8 mouse cellular contexts compared by ENCODE assay signal in genomic region chr17:26781610-26782043, GRCm38 (mm10). TPM values are rescaled to one million over a fixed set of nuclear protein-coding genes. Genes with fewer than 3 reads are reported as not detected.
DNase-seq lines count a peak whose midpoint lies in the region; ATAC-seq and TF ChIP-seq lines count a peak whose summit lies in the region.

No protein-coding gene starts in this region.

- H3K4me3 ChIP-seq in lung, adult 2 months (replicated peaks; ENCODE audit: extremely low read depth, low read depth, low read length) = peak overlapping the region; percentile 77
- H3K4me3 ChIP-seq in forebrain, embryonic 12.5 days (replicated peaks) = peak overlapping the region; percentile 77
- peak overlapping the region; percentile 70 for H3K4me3 ChIP-seq in midbrain, postnatal 0 days (ENCODE audit: low read depth, low read length)

- peak overlapping the region; percentile 75 for H3K9ac ChIP-seq in forebrain, embryonic 12.5 days
- peak overlapping the region; percentile 74 for H3K9ac ChIP-seq in midbrain, postnatal 0 days (replicated peaks; ENCODE audit: low read length, poor library complexity, severe bottlenecking)

- peaks cover 21% of the 10 kb centered on the region for H3K36me3 ChIP-seq in forebrain, embryonic 12.5 days (replicated peaks)
- H3K36me3 ChIP-seq in midbrain, postnatal 0 days (ENCODE audit: insufficient read depth, low read length) = peaks cover 23% of the 10 kb centered on the region; the same call in 1 of the 2 replicates

- DNase-seq in lung, adult 2 months = no peak
- no peak for DNase-seq in lung, postnatal 25 days (ENCODE audit: low spot score)
- peak; percentile 21 to 47 for DNase-seq in kidney, postnatal 25 days
- no peak for DNase-seq in midbrain, postnatal 0 days (ENCODE audit: low spot score)
- no peak for DNase-seq in layer of hippocampus, adult 9-10 months (ENCODE audit: low spot score)
- no peak for DNase-seq in testis, postnatal 14 days (ENCODE audit: low spot score)
- no peak for DNase-seq in spleen, adult 12 weeks (ENCODE audit: low spot score)

- peak overlapping the region; percentile 71; the same call in 1 of the 2 replicates for H3K27ac ChIP-seq in forebrain, embryonic 12.5 days
- peak overlapping the region; percentile 82; the same call in 1 of the 2 replicates for H3K27ac ChIP-seq in midbrain, postnatal 0 days (ENCODE audit: low read depth, low read length)

- peak overlapping the region; percentile 81 for H3K4me2 ChIP-seq in forebrain, embryonic 12.5 days
- H3K4me2 ChIP-seq in midbrain, postnatal 0 days (ENCODE audit: low read depth, low read length, poor library complexity, severe bottlenecking) = peak overlapping the region; percentile 86

- no peaks in the 10 kb centered on the region for H3K27me3 ChIP-seq in forebrain, embryonic 12.5 days
- no peaks in the 10 kb centered on the region for H3K27me3 ChIP-seq in midbrain, postnatal 0 days (ENCODE audit: insufficient read depth, low read length)

- no peak for ATAC-seq in forebrain, embryonic 12.5 days (ENCODE audit: low FRiP score)
- no peak for ATAC-seq in midbrain, postnatal 0 days (ENCODE audit: low FRiP score)

- no peak for TF ChIP-seq CTCF in lung, adult 2 months (IDR thresholded peaks at IDR 0.05; ENCODE audit: insufficient read depth, low read length)
- TF ChIP-seq CTCF in midbrain, postnatal 0 days (IDR thresholded peaks at IDR 0.05) = no peak

- TF ChIP-seq POLR2A in lung, adult 2 months (IDR thresholded peaks at IDR 0.05; ENCODE audit: borderline replicate concordance, extremely low read depth, low read depth, low read length) = no peak

- WGBS in lung, adult 2 months = 11% methylated on average over 5 of the region's 5 CpGs
- WGBS in forebrain, embryonic 12.5 days = 28% methylated on average over 5 of the region's 5 CpGs
- 30% methylated on average over 5 of the region's 5 CpGs for WGBS in midbrain, postnatal 0 days

- peaks cover 4% of the 10 kb centered on the region for H3K4me1 ChIP-seq in lung, adult 2 months (ENCODE audit: control insufficient read depth, insufficient read depth, low read length)
- peaks cover 7% of the 10 kb centered on the region for H3K4me1 ChIP-seq in forebrain, embryonic 12.5 days
- H3K4me1 ChIP-seq in midbrain, postnatal 0 days (ENCODE audit: insufficient read depth, low read length) = peaks cover 8% of the 10 kb centered on the region; the same call in 1 of the 2 replicates

- H3K9me3 ChIP-seq in forebrain, embryonic 12.5 days = no peaks in the 10 kb centered on the region
- no peaks in the 10 kb centered on the region for H3K9me3 ChIP-seq in midbrain, postnatal 0 days (ENCODE audit: low read length)

RNA-seq across cellular contexts. Expression of gene Bnip1, which starts 0.8 kb away (rescaled TPM):
- polyA plus RNA-seq in lung, adult 2 months (2012; rRNA removed) = 12.3 and 17.1 TPM in 2 replicates
- polyA plus RNA-seq in forebrain, embryonic 12.5 days (2016; fragmentation: Nextera tagmentation; extraction: Ambion mirVana) = 42.3 and 47.6 TPM in 2 replicates
- total RNA-seq in midbrain, postnatal 0 days (2014; rRNA removed) = 48.2 and 56.8 TPM in 2 replicates
- 53.4 and 53.7 TPM in 2 replicates for polyA plus RNA-seq in midbrain, postnatal 0 days (2015; fragmentation: Nextera tagmentation; extraction: Ambion mirVana)

Comparison
In these comparisons a context has a peak if more than half of its experiments do, and no peak if none do; other contexts are left out.
1. DNase-seq: peak in kidney, postnatal 25 days (2 of 2); none in lung, adult 2 months (single experiment), lung, postnatal 25 days (single experiment), midbrain, postnatal 0 days (single experiment), layer of hippocampus, adult 9-10 months (single experiment), testis, postnatal 14 days (single experiment) and spleen, adult 12 weeks (single experiment).
2. Peak in every context shown above with its lines, with median percentiles within 50 percentile points of each other: H3K4me3 ChIP-seq.